Mouse (Mus musculus) kidney, adult 2 months (tissue): ENCODE measurements around the gene Ufc1.

Experiments used
- CTCF ChIP-seq: fragments of 200-500 bp; conservative IDR thresholded peaks from 2 replicates; pipeline ENCODE4 v1.5.1; 2011; ENCODE audit warnings: low read depth, mild to moderate bottlenecking, control low read depth, low read length, moderate library complexity, mixed read lengths; ENCODE audit not compliant: insufficient read depth, insufficient read length
- POLR2A ChIP-seq: fragments of 200-500 bp; IDR thresholded peaks from one replicate; pipeline ENCODE4 v1.6.1; 2011; ENCODE audit warnings: low read depth, low read length, control low read depth

- TF ChIP-seq CTCF (peak; percentile 70), POLR2A (no peak)
Measured at GRCm38 (mm10) chr1:171256937-171257548, 37.8 kb downstream of the Ufc1 start.
